Mouse (Mus musculus): ENCODE measurements around the gene 1700067K01Rik. TPM values are rescaled to one million over a fixed set of nuclear protein-coding genes. Genes with fewer than 3 reads are reported as not detected.
A peak's percentile ranks its signal among the peaks of the same experiment; 100 is the strongest.

1700067K01Rik gene
- polyA plus RNA-seq, 1 experiment from 2014 or later: 0.71 TPM

- Histone ChIP-seq H3K9me3 (ENCODE audit: control insufficient read depth, low read depth, low read length) (no peaks in the 10 kb centered on the region), H3K27ac (ENCODE audit: low read length) (no peak overlapping the region), H3K27me3 (ENCODE audit: control insufficient read depth, insufficient read depth, low read length) (no peaks in the 10 kb centered on the region), H3K36me3 (ENCODE audit: control insufficient read depth, insufficient read depth, low read length) (peaks cover 49% of the 10 kb centered on the region), H3K9ac (replicated peaks; ENCODE audit: low read depth, low read length) (no peak overlapping the region), H3K4me3 (ENCODE audit: low read depth, low read length) (no peak overlapping the region), H3K4me2 (replicated peaks; ENCODE audit: low read depth, low read length) (no peak overlapping the region), H3K4me1 (ENCODE audit: control insufficient read depth, insufficient read depth, low read length) (no peaks in the 10 kb centered on the region)
- no peak for ATAC-seq (ENCODE audit: insufficient number of reproducible peaks, insufficient read depth, low FRiP score, low read depth)
- 86% methylated on average over 2 of the region's 2 CpGs for WGBS
These were observed 8.8 kb upstream of the 1700067K01Rik start for GRCm38 (mm10) chr8:83992488-83992887.

- 81% methylated on average over 3 of the region's 3 CpGs for WGBS
- H3K27ac ChIP-seq (ENCODE audit: low read length): no peak overlapping the region
These were observed 7.3 kb upstream of the 1700067K01Rik start for GRCm38 (mm10) chr8:83994030-83994429.

GRCm38 (mm10) chr8:83995973-83996372, 5.3 kb upstream of the 1700067K01Rik start:
- H3K36me3 ChIP-seq (ENCODE audit: control insufficient read depth, insufficient read depth, low read length): peaks cover 34% of the 10 kb centered on the region; the same call in 1 of the 2 replicates
- H3K27me3 ChIP-seq (ENCODE audit: control insufficient read depth, insufficient read depth, low read length): no peaks in the 10 kb centered on the region
- 14% methylated on average over 12 of the region's 12 CpGs for WGBS
- peak overlapping the region; percentile 74 for H3K4me2 ChIP-seq (replicated peaks; ENCODE audit: low read depth, low read length)
- no peak for ATAC-seq (ENCODE audit: insufficient number of reproducible peaks, insufficient read depth, low FRiP score, low read depth)
- H3K4me3 ChIP-seq (ENCODE audit: low read depth, low read length): peak overlapping the region; percentile 75; the same call in 1 of the 2 replicates
- H3K4me1 ChIP-seq (ENCODE audit: control insufficient read depth, insufficient read depth, low read length): peaks cover 11% of the 10 kb centered on the region
- H3K27ac ChIP-seq (ENCODE audit: low read length): no peak overlapping the region
- H3K9ac ChIP-seq (replicated peaks; ENCODE audit: low read depth, low read length): no peak overlapping the region
- H3K9me3 ChIP-seq (ENCODE audit: control insufficient read depth, low read depth, low read length): no peaks in the 10 kb centered on the region

More at GRCm38 (mm10) chr8:83994030-83994429, 7.3 kb upstream of the 1700067K01Rik start:
- Histone ChIP-seq H3K4me2 (replicated peaks; ENCODE audit: low read depth, low read length) (no peak overlapping the region), H3K27me3 (ENCODE audit: control insufficient read depth, insufficient read depth, low read length) (no peaks in the 10 kb centered on the region), H3K36me3 (ENCODE audit: control insufficient read depth, insufficient read depth, low read length) (peaks cover 37% of the 10 kb centered on the region), H3K9me3 (ENCODE audit: control insufficient read depth, low read depth, low read length) (no peaks in the 10 kb centered on the region), H3K4me3 (ENCODE audit: low read depth, low read length) (no peak overlapping the region), H3K4me1 (ENCODE audit: control insufficient read depth, insufficient read depth, low read length) (peaks cover 4% of the 10 kb centered on the region), H3K9ac (replicated peaks; ENCODE audit: low read depth, low read length) (no peak overlapping the region)
- no peak for ATAC-seq (ENCODE audit: insufficient number of reproducible peaks, insufficient read depth, low FRiP score, low read depth)

- no peaks in the 10 kb centered on the region for H3K9me3 ChIP-seq (ENCODE audit: control insufficient read depth, low read depth, low read length)
- peak overlapping the region; percentile 98 for H3K27ac ChIP-seq (ENCODE audit: low read length)
- peaks cover 11% of the 10 kb centered on the region for H3K4me1 ChIP-seq (ENCODE audit: control insufficient read depth, insufficient read depth, low read length)
- H3K4me3 ChIP-seq (ENCODE audit: low read depth, low read length): peak overlapping the region; percentile 75
- ATAC-seq (ENCODE audit: insufficient number of reproducible peaks, insufficient read depth, low FRiP score, low read depth): peak; percentile 86
- peak overlapping the region; percentile 74 for H3K4me2 ChIP-seq (replicated peaks; ENCODE audit: low read depth, low read length)
- 1% methylated on average over 41 of the region's 103 CpGs for WGBS
- peaks cover 30% of the 10 kb centered on the region; the same call in 1 of the 2 replicates for H3K36me3 ChIP-seq (ENCODE audit: control insufficient read depth, insufficient read depth, low read length)
- H3K9ac ChIP-seq (replicated peaks; ENCODE audit: low read depth, low read length): peak overlapping the region; percentile 88
- H3K27me3 ChIP-seq (ENCODE audit: control insufficient read depth, insufficient read depth, low read length): no peaks in the 10 kb centered on the region
These were observed 4.5 kb upstream of the 1700067K01Rik start for GRCm38 (mm10) chr8:83996567-83997505.

GRCm38 (mm10) chr8:83997511-83998141, 3.7 kb upstream of the 1700067K01Rik start, which contains the start of gene Samd1:
TSS of gene Samd1 (plus strand) at chr8:83997672.
- H3K4me2 ChIP-seq (replicated peaks; ENCODE audit: low read depth, low read length): peak within 1 kb of the TSS; percentile 84
- H3K27me3 ChIP-seq (ENCODE audit: control insufficient read depth, insufficient read depth, low read length): no peaks in the 10 kb centered on the region
- H3K4me3 ChIP-seq (ENCODE audit: low read depth, low read length): peak within 1 kb of the TSS; percentile 75
- peaks cover 33% of the 10 kb centered on the region; the same call in 1 of the 2 replicates for H3K36me3 ChIP-seq (ENCODE audit: control insufficient read depth, insufficient read depth, low read length)
- no peak for ATAC-seq (ENCODE audit: insufficient number of reproducible peaks, insufficient read depth, low FRiP score, low read depth)
- no peaks in the 10 kb centered on the region for H3K9me3 ChIP-seq (ENCODE audit: control insufficient read depth, low read depth, low read length)
- H3K27ac ChIP-seq (ENCODE audit: low read length): peak within 1 kb of the TSS; percentile 98
- H3K4me1 ChIP-seq (ENCODE audit: control insufficient read depth, insufficient read depth, low read length): peaks cover 11% of the 10 kb centered on the region
- under 1% methylated on average over 66 of the region's 112 CpGs for WGBS
- peak within 1 kb of the TSS; percentile 88 for H3K9ac ChIP-seq (replicated peaks; ENCODE audit: low read depth, low read length)

- Histone ChIP-seq H3K27ac (ENCODE audit: low read length) (peak overlapping the region; percentile 82), H3K36me3 (ENCODE audit: control insufficient read depth, insufficient read depth, low read length) (peaks cover 32% of the 10 kb centered on the region; the same call in 1 of the 2 replicates), H3K27me3 (ENCODE audit: control insufficient read depth, insufficient read depth, low read length) (no peaks in the 10 kb centered on the region), H3K9ac (replicated peaks; ENCODE audit: low read depth, low read length) (peak overlapping the region; percentile 88), H3K9me3 (ENCODE audit: control insufficient read depth, low read depth, low read length) (no peaks in the 10 kb centered on the region), H3K4me1 (ENCODE audit: control insufficient read depth, insufficient read depth, low read length) (peaks cover 11% of the 10 kb centered on the region), H3K4me3 (ENCODE audit: low read depth, low read length) (peak overlapping the region; percentile 72), H3K4me2 (replicated peaks; ENCODE audit: low read depth, low read length) (peak overlapping the region; percentile 84)
- WGBS: under 1% methylated on average over 87 of the region's 92 CpGs
- no peak for ATAC-seq (ENCODE audit: insufficient number of reproducible peaks, insufficient read depth, low FRiP score, low read depth)
These were observed 2.9 kb upstream of the 1700067K01Rik start for GRCm38 (mm10) chr8:83998231-83999056.

GRCm38 (mm10) chr8:83999057-83999705, 2.1 kb upstream of the 1700067K01Rik start:
- Histone ChIP-seq H3K4me2 (replicated peaks; ENCODE audit: low read depth, low read length) (peak overlapping the region; percentile 84), H3K4me3 (ENCODE audit: low read depth, low read length) (peak overlapping the region; percentile 72), H3K9me3 (ENCODE audit: control insufficient read depth, low read depth, low read length) (no peaks in the 10 kb centered on the region), H3K27me3 (ENCODE audit: control insufficient read depth, insufficient read depth, low read length) (no peaks in the 10 kb centered on the region), H3K4me1 (ENCODE audit: control insufficient read depth, insufficient read depth, low read length) (peaks cover 16% of the 10 kb centered on the region), H3K27ac (ENCODE audit: low read length) (no peak overlapping the region), H3K36me3 (ENCODE audit: control insufficient read depth, insufficient read depth, low read length) (peaks cover 26% of the 10 kb centered on the region; the same call in 1 of the 2 replicates), H3K9ac (replicated peaks; ENCODE audit: low read depth, low read length) (peak overlapping the region; percentile 88; the same call in 1 of the 2 replicates)
- no peak for ATAC-seq (ENCODE audit: insufficient number of reproducible peaks, insufficient read depth, low FRiP score, low read depth)
- 51% methylated on average over 16 of the region's 16 CpGs for WGBS

Data from stomach, embryonic 14.5 days (tissue).